Mouse (Mus musculus): ENCODE data around the gene Chmp4b. TPM values are rescaled to one million over a fixed set of nuclear protein-coding genes. Genes with fewer than 3 reads are reported as not detected.

Chmp4b gene
- polyA plus RNA-seq, 2 experiments: 8.1 to 84.2 TPM

DNA sequence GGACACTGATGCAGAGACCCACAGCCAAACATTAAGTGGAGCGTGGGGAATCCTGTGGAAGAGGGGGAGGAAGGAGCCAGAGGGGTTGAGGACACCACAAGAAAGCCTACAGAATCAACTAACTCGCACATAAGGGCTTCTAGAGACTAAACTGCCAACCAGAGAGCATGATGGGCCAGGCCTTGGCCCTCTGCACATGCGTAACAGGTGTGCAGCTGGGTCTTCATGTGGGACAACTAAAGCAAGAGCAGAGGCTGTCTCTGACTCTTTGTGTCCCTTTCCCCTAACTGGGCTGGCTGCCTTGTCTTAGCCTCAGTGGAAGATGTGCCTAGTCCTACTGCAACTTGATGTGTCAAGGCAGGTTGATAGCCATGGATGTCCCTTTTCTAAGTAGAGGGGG lies 34.4 kb upstream of the Chmp4b start:
- TF ChIP-seq CTCF (IDR thresholded peaks at IDR 0.05; ENCODE audit: low read depth) (no peak), EP300 (IDR thresholded peaks at IDR 0.05; ENCODE audit: low read depth) (no peak)
- WGBS (ENCODE audit: insufficient replicate concordance): 82% methylated on average over 3 of the region's 3 CpGs
- Histone ChIP-seq H3K4me3 (ENCODE audit: insufficient read depth in 1 of 2, low read depth in 2 of 2, low read length in 2 of 2) (no peak overlapping the region), H3K27ac (no peak overlapping the region), H3K4me2 (ENCODE audit: low read depth) (no peak overlapping the region), H3K9ac (replicated peaks) (no peak overlapping the region), H3K4me1 (replicated peaks; ENCODE audit: control insufficient read depth in 2 of 2, insufficient read depth in 2 of 2, low read length in 1 of 2) (peaks cover 24 to 35% of the 10 kb centered on the region in 2 experiments), H3K27me3 (ENCODE audit: control insufficient read depth, insufficient read depth, low read length) (no peaks in the 10 kb centered on the region), H3K36me3 (replicated peaks; ENCODE audit: control insufficient read depth, insufficient read depth, low read depth) (no peaks in the 10 kb centered on the region), H3K9me3 (ENCODE audit: control insufficient read depth, low read length) (no peaks in the 10 kb centered on the region)
- ATAC-seq (ENCODE audit: insufficient read depth): no peak
- DNase-seq (ENCODE audit: low read depth in 3 of 3, low spot score in 3 of 3): no peak

DNA sequence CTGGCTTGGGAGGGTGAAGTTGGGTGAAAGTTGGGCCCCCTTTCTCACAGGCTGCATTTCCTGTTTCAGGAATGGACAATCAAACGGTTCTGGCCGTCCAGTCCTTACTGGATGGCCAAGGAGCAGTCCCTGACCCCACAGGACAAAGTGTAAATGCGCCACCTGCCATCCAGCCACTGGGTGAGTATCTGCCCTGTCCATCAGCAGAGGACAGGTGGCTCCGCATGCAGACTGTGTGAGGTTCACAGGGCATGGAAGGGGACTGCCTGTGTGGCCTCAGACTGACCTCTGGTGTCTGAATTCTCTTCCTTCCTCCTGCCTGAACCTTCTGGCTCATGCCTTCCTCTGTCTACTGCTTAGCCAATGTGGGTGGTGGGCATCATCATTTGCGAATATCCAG lies 29.8 kb upstream of the Chmp4b start:
- H3K27me3 ChIP-seq (ENCODE audit: control insufficient read depth, insufficient read depth, low read length): no peaks in the 10 kb centered on the region
- DNase-seq (ENCODE audit: low read depth in 3 of 3, low spot score in 3 of 3): no peak
- peaks cover 0 to 6% of the 10 kb centered on the region in 2 experiments; a peak in 2 of 4 replicates for H3K4me1 ChIP-seq (replicated peaks; ENCODE audit: control insufficient read depth in 2 of 2, insufficient read depth in 2 of 2, low read length in 1 of 2)
- WGBS (ENCODE audit: insufficient replicate concordance): 52% methylated on average over 5 of the region's 5 CpGs
- no peak overlapping the region for H3K4me2 ChIP-seq (ENCODE audit: low read depth)
- TF ChIP-seq EP300 (IDR thresholded peaks at IDR 0.05; ENCODE audit: low read depth) (no peak), CTCF (IDR thresholded peaks at IDR 0.05; ENCODE audit: low read depth) (no peak)
- H3K4me3 ChIP-seq (ENCODE audit: insufficient read depth in 1 of 2, low read depth in 2 of 2, low read length in 2 of 2): no peak overlapping the region
- H3K9me3 ChIP-seq (ENCODE audit: control insufficient read depth, low read length): peaks cover 5% of the 10 kb centered on the region; the same call in 1 of the 2 replicates
- no peaks in the 10 kb centered on the region for H3K36me3 ChIP-seq (replicated peaks; ENCODE audit: control insufficient read depth, insufficient read depth, low read depth)
- no peak overlapping the region for H3K27ac ChIP-seq
- no peak for ATAC-seq (ENCODE audit: insufficient read depth)
- H3K9ac ChIP-seq (replicated peaks): no peak overlapping the region

DNA sequence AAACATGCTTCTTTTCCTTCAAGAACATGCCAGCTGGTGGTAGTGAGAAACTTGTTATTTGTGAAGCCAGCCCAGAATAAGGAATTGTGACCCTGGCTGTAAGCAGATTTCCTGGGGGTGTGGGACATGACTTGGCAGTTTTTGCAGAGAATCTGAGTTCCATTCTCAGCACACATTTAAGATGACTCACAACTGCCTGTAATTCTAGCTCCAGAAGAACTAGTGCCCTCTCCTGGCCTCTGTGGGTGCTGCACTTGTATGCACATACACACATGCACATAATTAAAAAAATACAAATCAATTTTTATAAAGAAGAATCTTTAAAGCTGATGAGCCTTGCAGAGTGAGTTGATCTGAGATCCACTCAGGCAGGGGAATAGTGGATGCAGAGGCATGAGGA lies 27.4 kb upstream of the Chmp4b start:
- Histone ChIP-seq H3K4me3 (ENCODE audit: insufficient read depth in 1 of 2, low read depth in 2 of 2, low read length in 2 of 2) (no peak overlapping the region), H3K4me1 (replicated peaks; ENCODE audit: control insufficient read depth in 2 of 2, insufficient read depth in 2 of 2, low read length in 1 of 2) (peaks cover 0 to 5% of the 10 kb centered on the region in 2 experiments; a peak in 1 of 4 replicates), H3K4me2 (ENCODE audit: low read depth) (no peak overlapping the region), H3K9me3 (ENCODE audit: control insufficient read depth, low read length) (peaks cover 5% of the 10 kb centered on the region; the same call in 1 of the 2 replicates), H3K27ac (no peak overlapping the region), H3K36me3 (replicated peaks; ENCODE audit: control insufficient read depth, insufficient read depth, low read depth) (peaks cover 4% of the 10 kb centered on the region; the same call in 1 of the 2 replicates), H3K27me3 (ENCODE audit: control insufficient read depth, insufficient read depth, low read length) (no peaks in the 10 kb centered on the region), H3K9ac (replicated peaks) (no peak overlapping the region)
- no peak for DNase-seq (ENCODE audit: low read depth in 3 of 3, low spot score in 3 of 3)
- TF ChIP-seq EP300 (IDR thresholded peaks at IDR 0.05; ENCODE audit: low read depth) (no peak), CTCF (IDR thresholded peaks at IDR 0.05; ENCODE audit: low read depth) (peak; percentile 45; the same call in 1 of the 2 replicates)
- ATAC-seq (ENCODE audit: insufficient read depth): no peak

DNA sequence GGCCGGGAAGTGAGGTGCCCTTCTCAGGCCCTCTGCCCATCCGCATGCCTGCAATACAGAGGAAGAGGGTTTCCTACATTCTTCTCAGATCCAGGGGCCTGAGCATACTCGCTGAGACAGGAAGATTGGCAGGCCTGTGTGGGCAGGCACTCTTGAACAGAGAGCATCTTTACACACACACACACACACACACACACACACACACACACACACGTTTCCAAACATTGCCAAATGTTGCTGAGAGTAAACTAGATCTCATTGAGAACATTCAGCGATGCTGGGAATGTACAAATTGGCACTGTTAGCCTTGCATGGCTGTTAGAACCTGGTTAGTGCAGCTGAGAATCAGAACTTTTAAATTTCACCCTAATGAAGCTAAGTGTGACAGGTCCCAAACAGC lies 21.0 kb upstream of the Chmp4b start:
- H3K9me3 ChIP-seq (ENCODE audit: control insufficient read depth, low read length): no peaks in the 10 kb centered on the region
- H3K4me2 ChIP-seq (ENCODE audit: low read depth): peak overlapping the region; percentile 69
- H3K36me3 ChIP-seq (replicated peaks; ENCODE audit: control insufficient read depth, insufficient read depth, low read depth): peaks cover 13% of the 10 kb centered on the region
- peak overlapping the region; percentile 68 to 79 for H3K4me3 ChIP-seq (ENCODE audit: insufficient read depth in 1 of 2, low read depth in 2 of 2, low read length in 2 of 2)
- TF ChIP-seq EP300 (IDR thresholded peaks at IDR 0.05; ENCODE audit: low read depth) (no peak), CTCF (IDR thresholded peaks at IDR 0.05; ENCODE audit: low read depth) (no peak)
- 73% methylated on average over 5 of the region's 5 CpGs for WGBS (ENCODE audit: insufficient replicate concordance)
- H3K4me1 ChIP-seq (replicated peaks; ENCODE audit: control insufficient read depth in 2 of 2, insufficient read depth in 2 of 2, low read length in 1 of 2): peaks cover 30 to 37% of the 10 kb centered on the region in 2 experiments
- ATAC-seq (ENCODE audit: insufficient read depth) (no peak), DNase-seq (ENCODE audit: low read depth in 3 of 3, low spot score in 3 of 3) (no peak)
- H3K27me3 ChIP-seq (ENCODE audit: control insufficient read depth, insufficient read depth, low read length): no peaks in the 10 kb centered on the region
- peak overlapping the region; percentile 97 for H3K9ac ChIP-seq (replicated peaks)
- H3K27ac ChIP-seq: peak overlapping the region; percentile 98

DNA sequence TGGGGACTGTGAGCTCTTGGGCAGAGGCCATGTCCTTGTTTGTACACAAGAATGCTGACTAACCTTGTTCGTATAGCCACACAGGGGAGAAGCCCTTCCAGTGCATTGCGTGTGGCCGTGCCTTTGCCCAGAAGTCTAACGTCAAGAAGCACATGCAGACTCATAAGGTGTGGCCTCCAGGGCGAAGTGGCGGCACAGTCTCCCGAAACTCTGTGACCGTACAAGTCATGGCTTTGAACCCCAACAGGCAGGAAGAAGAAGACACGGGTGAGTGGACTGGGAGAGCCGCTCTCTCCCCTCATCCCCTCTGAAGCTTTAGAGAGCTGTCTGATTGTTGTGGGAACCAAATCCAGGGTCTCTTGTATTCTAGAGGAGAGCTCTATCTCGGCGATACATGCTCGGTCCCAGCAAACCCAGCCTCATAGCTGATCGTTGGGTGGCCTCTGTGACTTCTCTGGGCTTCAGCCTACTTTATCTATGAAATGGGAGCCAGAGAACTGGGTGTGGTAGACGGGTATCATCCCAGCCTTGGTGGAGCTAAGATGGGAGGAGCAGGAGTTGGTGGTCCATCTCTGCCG lies 19.2 kb upstream of the Chmp4b start:
- Histone ChIP-seq H3K4me3 (ENCODE audit: insufficient read depth in 1 of 2, low read depth in 2 of 2, low read length in 2 of 2) (peak overlapping the region; percentile 68 to 79), H3K36me3 (replicated peaks; ENCODE audit: control insufficient read depth, insufficient read depth, low read depth) (peaks cover 13% of the 10 kb centered on the region), H3K4me2 (ENCODE audit: low read depth) (peak overlapping the region; percentile 69), H3K27me3 (ENCODE audit: control insufficient read depth, insufficient read depth, low read length) (no peaks in the 10 kb centered on the region), H3K27ac (peak overlapping the region; percentile 98), H3K4me1 (replicated peaks; ENCODE audit: control insufficient read depth in 2 of 2, insufficient read depth in 2 of 2, low read length in 1 of 2) (peaks cover 33 to 42% of the 10 kb centered on the region in 2 experiments), H3K9me3 (ENCODE audit: control insufficient read depth, low read length) (no peaks in the 10 kb centered on the region), H3K9ac (replicated peaks) (peak overlapping the region; percentile 97)
- TF ChIP-seq EP300 (IDR thresholded peaks at IDR 0.05; ENCODE audit: low read depth) (peak; percentile 66), CTCF (IDR thresholded peaks at IDR 0.05; ENCODE audit: low read depth) (no peak)
- peak; percentile 80 to 86 (median 82) for DNase-seq (ENCODE audit: low read depth in 3 of 3, low spot score in 3 of 3)
- ATAC-seq (ENCODE audit: insufficient read depth): peak; percentile 85
- WGBS (ENCODE audit: insufficient replicate concordance): 21% methylated on average over 16 of the region's 16 CpGs
